Mouse (Mus musculus): Measurements from ENCODE around the gene Gm20388.

The Gm20388 gene

DNA sequence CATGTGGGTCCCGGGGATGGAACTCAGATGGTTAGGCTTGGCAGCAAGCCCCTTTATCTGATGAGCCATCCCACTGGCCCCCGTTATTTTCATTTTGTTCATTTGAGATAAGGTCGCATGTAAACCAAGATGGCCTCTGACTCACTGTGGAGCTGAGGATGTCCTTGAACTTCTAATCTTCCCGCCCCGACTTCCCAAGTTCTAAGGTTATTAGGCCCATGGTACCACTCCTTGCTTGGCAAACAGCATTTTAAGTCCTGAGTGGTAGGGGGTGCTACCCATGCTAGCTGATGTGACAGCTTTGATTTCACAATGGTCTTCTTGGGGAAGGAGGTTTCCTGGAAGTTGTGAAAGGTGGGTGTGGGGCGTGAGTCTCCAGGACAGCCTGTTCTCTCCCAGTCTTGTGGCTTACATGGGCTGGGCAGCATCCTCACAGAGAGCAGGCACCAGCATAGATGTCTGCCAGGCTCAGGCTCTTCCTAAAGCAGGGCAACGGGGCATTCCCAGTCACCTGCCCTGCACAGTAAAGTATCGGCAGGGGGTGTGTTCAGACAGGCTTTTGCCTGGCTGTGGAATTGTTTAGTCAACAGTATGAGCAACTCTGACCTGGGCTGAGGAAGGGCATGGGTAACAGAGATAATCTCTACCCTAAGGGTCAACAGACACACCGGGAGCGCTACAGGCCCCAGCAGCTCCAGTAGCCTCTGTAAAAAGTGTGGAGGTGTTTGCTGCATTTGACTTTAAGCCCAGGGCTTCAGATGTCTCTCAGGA is 132.1 kb downstream of the Gm20388 start:
- no peak for DNase-seq (ENCODE audit: low read depth, low spot score)

DNA sequence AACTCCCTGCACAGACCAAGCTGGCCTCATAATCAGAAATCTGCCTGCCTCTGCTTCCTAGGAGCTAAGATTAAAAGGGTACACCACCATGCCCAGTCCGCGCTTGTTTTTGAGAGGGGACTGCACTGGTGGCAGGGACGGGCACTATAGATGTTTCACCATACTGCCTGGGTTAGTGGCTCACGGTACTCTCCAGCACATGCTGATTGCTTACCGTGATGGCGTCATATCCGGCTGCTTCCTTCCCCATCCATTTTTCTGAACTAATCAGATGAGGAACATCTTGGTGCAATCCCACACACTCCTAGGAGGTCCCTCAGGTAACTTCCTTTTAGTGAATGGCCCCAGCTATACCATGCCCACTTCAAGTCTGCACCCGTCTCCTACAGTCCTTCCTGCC is 134.3 kb downstream of the Gm20388 start:
- DNase-seq (ENCODE audit: low read depth, low spot score) = no peak

GRCm38 (mm10) chr8:120045471-120045870 is 134.8 kb downstream of the Gm20388 start:
- DNase-seq (ENCODE audit: low read depth, low spot score) = no peak

- DNase-seq (ENCODE audit: low read depth, low spot score) = no peak
Measured at GRCm38 (mm10) chr8:120046258-120047020, 135.8 kb downstream of the Gm20388 start.

GRCm38 (mm10) chr8:120049949-120050348 is 139.3 kb downstream of the Gm20388 start:
- peak; percentile 47 for DNase-seq (ENCODE audit: low read depth, low spot score)

DNA sequence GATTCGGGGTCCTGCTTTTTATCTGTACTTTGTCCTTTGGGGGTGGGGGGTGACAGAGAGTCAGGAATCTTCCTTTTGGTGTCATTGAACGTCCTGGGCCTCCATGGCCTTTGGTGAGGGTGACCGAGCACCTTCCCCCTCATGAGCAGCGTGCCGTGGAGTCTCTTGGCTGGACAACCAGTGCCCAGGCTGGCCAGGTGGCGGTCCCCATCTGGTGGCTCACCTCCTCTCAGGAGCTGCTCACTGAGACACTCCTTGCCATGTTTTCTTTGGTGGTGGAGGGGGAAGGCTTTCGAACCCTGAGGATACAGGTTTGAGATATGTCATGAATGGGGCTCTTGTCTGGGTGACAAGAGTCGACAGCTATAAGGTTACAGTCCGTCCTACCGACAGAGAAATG is 139.7 kb downstream of the Gm20388 start:
- no peak for DNase-seq (ENCODE audit: low read depth, low spot score)

DNA sequence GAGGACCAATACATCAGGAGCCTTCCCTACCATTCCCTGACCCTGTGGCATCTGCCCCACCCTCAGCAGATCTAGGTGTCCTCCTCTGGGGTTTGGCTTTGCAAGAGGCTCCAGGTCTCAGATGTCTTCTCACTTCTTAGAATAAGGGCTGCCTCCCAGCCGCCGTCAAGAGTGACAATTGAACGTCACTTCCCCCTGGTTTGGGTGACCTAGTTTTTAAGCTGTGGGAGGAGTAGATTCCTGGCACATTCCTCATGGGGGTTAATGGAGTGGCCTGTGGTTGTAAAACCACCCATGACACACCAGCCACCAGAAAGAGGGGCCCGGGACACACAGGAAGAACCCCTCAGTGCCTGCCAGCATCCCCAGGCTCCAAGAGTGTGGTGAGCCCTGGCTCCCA is 140.4 kb downstream of the Gm20388 start:
- peak; percentile 42 for DNase-seq (ENCODE audit: low read depth, low spot score)

- no peak for DNase-seq (ENCODE audit: low read depth, low spot score)
Measured at GRCm38 (mm10) chr8:120051908-120052307, 141.3 kb downstream of the Gm20388 start.

GRCm38 (mm10) chr8:120052318-120052717 is 141.7 kb downstream of the Gm20388 start:
- no peak for DNase-seq (ENCODE audit: low read depth, low spot score)

- no peak for DNase-seq (ENCODE audit: low read depth, low spot score)
Measured at GRCm38 (mm10) chr8:120054833-120055232, 144.2 kb downstream of the Gm20388 start.

DNA sequence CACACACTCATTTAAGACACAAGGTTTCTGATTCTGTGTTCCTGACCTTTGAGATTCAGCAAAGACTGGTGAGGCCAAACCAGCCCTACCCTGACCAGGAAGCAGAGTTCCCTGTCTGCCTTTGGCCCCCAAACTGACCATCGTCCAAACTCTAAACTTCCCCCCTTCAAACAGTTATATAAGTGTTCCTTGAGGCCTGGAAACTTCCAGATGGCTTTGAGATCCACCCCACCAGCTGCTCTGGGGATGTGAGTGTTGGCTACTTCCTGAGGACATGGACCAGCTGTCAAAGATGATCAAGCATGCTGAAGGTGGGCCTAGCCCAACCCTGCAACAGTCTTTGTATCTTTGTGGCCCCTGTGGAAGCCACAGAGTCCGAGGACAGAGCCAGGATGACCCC is 146.4 kb downstream of the Gm20388 start:
- no peak for DNase-seq (ENCODE audit: low read depth, low spot score)

GRCm38 (mm10) chr8:120062742-120063141 is 152.1 kb downstream of the Gm20388 start:
- no peak for DNase-seq (ENCODE audit: low read depth, low spot score)

- DNase-seq (ENCODE audit: low read depth, low spot score) = peak; percentile 47
Measured at GRCm38 (mm10) chr8:120063326-120063725, 152.7 kb downstream of the Gm20388 start.

DNA sequence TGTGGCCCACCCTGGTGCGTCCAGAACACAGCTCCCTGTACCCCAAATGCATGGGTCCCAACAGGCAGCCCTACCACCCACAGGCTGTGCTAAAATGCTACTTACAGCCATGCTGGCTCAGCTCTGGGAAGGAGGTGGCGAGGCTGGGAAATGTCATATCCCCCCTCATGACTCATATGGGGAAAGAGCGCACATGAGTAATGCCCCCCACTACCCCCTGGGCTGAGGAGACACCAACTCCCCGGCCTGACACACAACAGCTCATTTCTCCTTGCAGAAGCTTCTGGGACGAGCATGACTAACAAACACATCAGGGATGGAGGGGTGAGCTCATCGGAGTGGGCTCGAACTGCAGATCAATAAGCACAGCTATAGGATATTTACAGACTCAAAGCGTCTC is 155.0 kb downstream of the Gm20388 start:
- no peak for DNase-seq (ENCODE audit: low read depth, low spot score)

- DNase-seq (ENCODE audit: low read depth, low spot score) = no peak
Measured at GRCm38 (mm10) chr8:120066226-120066625, 155.6 kb downstream of the Gm20388 start.

DNA sequence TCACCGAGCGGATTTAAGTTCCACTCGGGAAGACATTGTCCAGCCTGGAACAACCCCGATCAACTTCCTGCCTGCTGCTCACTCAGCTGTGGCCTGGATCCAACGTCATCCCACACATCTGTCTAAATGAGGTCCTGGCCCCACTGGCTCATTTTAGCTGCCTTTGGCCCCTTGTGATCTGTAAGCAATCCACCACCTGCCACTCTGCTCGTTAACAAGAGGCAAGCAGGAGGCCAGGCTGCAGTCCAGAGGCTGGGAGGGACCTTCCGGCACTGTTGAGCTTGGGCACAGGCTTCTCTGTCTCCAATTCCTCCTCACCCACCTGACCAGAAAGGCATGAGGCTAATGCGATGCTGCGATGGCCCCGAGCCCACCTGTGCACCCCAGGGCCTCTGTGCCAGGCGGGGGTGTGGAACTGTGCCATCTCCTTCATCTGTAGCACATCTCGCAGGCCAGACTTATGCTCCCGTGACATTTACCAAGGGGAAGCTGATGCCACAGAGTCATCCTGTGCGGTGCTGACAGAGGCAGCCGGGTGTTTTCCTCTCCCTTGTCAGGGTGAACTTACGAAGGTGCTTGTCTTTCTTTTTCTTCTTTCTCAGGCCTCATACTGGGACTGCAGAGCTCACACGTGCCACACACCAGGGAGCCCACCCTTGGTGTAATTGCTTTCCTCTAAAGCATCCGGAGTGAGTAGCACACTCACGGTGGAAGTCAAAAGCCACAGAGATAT is 157.5 kb downstream of the Gm20388 start:
- peak; percentile 14 for DNase-seq (ENCODE audit: low read depth, low spot score)

DNA sequence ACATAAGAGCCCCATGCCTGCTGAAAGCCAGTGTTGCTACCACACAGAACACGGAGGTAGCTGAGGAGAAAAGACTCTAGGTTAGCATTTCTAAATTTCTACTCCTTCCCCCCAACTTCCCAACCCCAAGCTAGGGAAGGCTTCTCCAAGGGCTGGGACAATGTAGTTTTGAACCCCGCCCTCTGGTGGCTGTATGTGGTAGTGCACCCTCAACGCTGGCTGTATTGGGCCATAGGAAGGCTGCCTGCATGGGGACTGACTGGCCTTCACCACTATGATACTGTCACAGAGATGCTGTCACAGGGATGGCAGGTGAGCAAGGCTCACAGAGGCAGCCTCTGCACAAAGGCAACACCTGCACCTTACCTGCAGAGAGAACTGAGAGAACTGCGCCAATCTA is 161.0 kb downstream of the Gm20388 start:
- peak; percentile 63 for DNase-seq (ENCODE audit: low read depth, low spot score)

GRCm38 (mm10) chr8:120072259-120072658 is 161.6 kb downstream of the Gm20388 start:
- no peak for DNase-seq (ENCODE audit: low read depth, low spot score)

GRCm38 (mm10) chr8:120072827-120073226 is 162.2 kb downstream of the Gm20388 start:
- no peak for DNase-seq (ENCODE audit: low read depth, low spot score)

GRCm38 (mm10) chr8:120074516-120074915 is 163.9 kb downstream of the Gm20388 start:
- no peak for DNase-seq (ENCODE audit: low read depth, low spot score)

DNA sequence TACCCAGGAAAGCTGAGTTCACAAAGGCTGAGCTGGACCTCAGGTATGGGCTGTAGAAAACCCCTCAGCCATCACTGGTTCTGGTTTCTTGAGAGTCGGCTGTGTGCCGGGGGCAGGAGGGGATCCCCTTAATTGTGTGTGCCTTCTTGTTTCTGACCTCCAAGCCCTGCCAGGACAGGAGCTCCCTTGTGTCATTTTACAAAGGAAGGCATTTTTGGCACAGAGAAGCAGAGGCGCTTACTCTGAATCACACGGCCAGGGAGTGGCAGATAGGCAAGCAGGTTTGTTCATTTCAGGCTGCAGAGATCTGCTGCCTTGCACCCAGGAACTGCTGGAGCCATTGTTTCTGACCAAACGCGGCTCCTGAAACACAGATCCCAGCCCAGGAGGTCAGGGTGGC is 164.7 kb downstream of the Gm20388 start:
- no peak for DNase-seq (ENCODE audit: low read depth, low spot score)

DNA sequence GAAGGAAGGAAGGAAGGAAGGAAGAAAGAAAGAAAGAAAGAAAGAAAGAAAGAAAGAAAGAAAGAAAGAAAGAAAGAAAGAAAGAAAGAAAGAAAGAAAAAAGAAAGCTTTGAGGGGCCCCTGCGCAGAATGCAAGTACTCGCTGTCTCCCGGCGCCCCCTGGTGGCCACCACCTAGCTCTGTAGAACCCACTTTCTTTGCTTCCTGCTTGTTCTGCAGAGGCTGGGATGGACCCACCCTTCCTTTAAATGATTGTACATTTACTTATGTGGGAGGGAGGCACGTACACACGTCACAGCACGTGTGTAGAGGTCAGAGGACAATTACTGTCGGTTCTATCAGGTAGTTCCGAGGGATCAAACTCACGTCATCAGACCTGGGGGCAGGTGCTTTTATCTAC is 167.4 kb downstream of the Gm20388 start:
- DNase-seq (ENCODE audit: low read depth, low spot score) = peak; percentile 78

Data from CD4-positive helper T cell, adult 2 months (primary cell).